Mouse (Mus musculus) adrenal gland, postnatal 0 days (tissue): ENCODE data around the gene Cdc34. TPM values are rescaled to one million over a fixed set of nuclear protein-coding genes. Genes with fewer than 3 reads are reported as not detected.

Experiments
- polyA plus RNA-seq: library from polyadenylated mRNA; unstranded; fragments of >200 nt; fragmentation: Nextera tagmentation; extraction: Ambion mirVana; gene quantifications from 2 replicates; pipeline ENCODE4 v1.2.1, GENCODE M21; 2015

Cdc34 gene
- 66.5 and 73.9 TPM in 2 replicates for polyA plus RNA-seq

DNA sequence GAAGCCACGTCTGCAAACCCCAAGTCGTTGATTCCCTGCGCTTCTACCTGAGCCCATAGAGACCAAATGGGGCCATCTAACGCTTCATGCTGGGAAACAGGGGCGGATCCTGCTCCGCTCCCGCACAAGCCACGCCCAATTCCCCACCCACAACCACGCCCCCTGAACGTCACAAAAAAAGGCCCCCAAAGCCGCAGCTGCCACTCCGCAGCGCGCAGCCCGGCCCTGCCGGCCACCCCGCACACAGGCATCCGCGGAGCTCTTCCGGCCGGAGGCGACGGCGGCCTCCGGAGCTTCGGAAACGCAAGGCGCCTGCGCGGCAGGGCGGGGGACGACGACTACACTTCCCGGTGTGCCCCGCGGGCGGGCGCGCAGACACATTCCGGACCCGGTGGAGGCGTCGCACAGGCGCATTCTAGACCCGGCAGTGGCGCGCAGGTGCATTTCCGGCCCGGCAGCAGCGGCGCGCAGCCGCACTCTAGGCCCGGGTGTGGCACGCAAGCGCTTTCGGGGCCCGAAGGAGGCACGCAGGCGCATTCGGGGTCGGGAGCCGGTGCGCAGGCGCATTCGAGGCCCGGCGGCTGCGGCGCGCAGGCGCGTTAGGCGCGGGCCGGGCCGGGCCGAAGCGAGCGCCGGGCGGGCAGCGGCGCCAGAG, at the start of gene Cdc34:
TSS of gene Cdc34 (plus strand) at position 605 of the 655 bp plus-strand sequence.

DNA sequence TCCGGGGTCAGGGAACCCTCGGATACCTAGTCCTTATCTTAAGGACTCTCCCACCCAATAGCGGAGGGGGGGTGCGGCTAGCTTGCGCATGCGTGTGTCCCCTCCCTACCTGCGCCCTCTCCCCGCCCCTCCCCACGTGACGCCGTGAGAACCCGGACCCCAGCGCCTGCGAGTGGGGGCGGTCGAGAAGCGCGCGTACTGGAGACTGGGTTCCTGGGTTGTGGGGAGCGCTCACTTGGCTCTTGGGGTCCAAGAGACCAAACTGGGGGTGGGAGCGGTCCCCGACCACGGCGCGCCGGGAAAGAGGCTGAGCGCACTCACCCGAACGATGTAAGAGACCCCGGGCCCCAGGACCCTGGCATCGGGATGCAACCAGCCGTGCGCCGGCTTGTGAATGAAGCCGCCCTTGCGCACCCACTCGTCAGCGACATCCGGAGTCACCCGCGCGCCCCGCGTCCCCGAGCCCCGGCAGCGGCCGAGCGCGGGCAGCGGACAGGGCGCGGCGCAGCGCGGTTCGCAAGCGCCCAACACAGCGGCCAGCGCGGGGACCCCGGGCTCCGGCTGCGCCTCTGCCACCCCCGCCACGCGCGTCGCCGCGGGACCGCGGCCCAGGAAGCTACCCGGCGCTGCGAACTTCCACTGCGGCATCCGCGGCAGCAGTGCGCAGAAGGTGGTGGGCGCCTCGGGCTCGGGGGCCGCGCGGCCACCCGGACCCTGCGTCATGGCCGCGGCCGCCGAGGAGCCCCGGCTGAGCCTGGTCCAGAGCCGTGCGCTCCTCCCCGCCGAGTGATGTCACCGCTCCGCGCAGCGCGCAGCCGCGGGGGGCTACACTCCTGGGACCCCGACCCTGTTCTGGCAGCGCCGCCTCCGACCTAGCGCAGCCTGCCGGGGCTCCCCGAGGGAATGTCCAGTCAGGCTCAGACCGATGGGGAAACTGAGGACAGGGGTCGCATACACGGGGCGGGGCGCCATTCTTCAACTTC, 44.6 kb upstream of the Cdc34 start, which contains the start of gene Shc2:
TSS of gene Shc2 (minus strand) at position 791 of the 983 bp plus-strand sequence.

DNA sequence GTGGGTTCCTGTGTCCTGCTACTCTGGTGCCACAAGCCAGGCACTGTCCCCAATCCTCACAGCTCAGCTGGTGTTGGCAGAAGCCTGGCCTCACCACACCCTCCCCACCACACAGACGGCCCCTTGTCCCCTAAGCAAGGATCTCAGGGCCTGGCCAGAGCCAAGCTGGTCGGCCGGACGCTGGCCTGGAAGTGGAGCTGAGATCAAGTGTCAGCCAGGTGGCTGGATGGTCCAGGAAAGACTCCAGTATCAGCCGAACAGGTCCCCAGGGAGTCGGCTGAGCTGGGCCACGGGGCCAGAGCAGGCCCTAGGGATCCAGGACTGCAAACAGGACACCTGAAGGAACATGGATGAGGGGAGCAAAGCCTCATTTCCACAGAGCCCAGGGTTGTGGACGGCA, 36.3 kb upstream of the Cdc34 start, which contains the start of gene Odf3l2:
TSS of gene Odf3l2 (minus strand) at position 28 of the 400 bp plus-strand sequence.

DNA sequence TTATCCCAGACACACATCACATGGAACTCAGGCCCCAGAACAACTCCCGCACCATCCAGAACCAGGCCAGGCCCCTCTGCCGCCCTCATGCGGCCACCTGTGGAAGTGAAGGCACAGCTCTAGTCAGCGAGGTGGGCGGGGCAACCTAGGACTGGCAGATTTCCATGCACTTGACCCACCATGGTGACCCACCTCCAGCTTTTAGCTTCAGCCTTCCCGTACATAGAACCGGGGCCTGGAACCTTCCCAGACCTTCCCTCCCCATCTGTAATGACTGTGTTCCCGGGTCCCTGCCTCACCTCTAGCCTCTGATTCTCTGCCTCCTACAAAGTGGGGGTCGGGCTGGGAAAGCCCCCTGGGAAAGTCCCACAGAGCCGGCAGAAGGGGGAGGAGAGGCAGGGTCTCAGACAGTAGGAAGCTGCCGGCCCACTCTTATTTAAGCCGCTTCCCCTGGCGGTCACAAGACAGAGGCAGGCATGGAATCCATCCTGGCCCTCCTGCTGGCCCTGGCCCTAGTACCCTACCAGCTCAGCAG, 17.8 kb upstream of the Cdc34 start, which contains the start of gene Madcam1:
TSS of gene Madcam1 (plus strand) at position 429 of the 535 bp plus-strand sequence.

DNA sequence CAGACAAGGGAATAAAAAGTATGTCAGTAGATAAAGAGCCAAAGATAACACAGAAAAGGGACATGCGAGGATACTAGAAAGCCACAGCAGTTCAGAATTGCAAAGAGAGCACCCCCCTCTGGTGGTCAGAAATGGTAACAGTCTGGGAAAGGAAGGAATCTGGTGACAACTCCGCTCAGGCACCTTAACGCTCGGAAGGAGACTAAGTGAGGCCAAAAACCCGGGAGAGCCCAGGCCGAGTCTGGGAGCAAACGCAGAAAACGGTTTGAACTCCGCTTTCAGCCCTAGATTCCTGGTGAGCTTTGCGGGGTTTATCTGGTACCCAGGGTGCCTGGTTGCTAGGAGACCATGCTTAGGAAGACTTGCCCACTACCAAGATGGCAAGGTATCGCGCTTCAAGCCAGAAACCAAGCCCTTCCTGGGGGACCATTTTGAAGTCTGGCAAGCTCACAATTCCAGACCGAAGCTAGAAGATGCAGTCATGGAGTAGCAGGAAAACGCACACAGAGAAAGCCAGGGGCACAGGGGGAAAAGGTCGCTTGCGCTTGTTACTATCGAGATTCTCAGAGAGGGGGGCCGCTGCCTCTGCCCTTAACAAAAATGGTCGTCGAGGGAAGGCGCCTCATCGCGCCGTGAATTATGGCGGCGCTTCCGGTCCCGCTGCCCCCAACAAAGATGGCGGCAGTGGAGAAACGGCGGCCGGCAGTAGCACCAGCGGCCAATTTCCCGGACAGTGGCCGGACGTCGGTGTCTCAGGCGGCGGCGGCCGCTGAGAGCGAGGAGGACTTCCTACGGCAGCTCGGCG, 13.0 kb upstream of the Cdc34 start, which contains the start of gene Tpgs1:
TSS of gene Tpgs1 (plus strand) at position 599 of the 805 bp plus-strand sequence.

DNA sequence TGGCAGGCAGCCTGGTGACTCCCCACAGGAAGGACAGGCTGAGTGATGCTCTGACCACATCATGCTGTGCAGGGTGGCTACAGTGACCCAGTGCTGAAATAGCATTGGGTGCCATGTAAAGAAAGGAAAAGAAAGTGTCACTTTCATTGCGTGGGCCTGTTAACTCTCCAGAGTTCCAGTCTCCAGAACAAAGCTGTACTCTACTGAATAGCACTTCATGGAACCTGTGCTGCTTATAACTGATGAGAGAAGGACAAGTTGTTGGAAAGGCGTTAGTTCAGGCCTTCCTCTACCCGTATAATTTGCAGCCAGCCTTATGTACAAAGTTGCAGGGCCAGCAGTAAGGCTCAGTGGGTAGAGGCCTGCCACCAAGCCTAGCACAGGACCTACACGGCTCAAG, 6.7 kb downstream of the Cdc34 start, which contains the start of gene Gzmm:
TSS of gene Gzmm (plus strand) at position 301 of the 400 bp plus-strand sequence.

DNA sequence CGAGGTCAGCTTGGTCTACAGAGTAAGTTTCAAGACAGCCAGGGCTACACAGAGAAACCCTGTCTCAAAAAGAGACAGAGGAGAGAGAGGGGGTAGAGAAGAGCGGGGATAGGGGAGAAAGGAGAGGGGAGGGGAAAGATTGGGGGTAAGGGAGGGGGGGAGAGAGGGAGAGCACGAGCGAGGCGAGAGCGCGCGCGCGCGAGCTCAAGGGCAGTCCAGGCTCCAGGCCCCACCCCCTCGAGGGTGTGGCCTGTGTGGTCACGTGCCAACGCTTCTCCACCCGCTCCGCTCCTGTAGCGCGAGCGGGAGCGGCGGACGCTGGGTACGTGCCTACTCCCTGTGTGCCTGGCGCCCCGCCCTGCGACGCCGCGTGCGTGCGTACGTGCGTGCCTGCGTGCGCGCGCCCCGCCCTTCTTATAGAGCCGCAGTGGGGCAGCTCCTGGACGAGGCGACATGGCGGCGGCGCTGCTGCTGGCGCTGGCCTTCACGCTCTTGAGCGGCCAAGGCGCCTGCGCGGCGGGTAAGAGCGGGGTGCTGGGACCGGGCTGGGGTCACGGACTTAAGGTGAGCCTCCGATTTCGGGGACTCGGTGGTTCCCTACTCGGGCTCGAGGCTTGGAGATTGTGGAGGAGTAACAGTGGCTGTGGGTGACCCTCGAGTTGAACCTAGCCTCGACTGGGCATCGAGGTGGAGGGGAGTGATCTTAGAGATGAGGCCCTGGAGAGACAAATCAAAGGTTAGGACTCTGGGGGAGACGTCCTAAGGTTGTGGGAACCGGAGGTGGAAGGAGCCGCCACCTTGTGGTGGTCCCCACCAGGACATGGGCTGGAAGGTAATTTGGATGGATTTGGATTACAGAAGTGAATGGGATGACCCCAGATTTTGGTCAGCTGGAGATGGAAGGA, 22.3 kb downstream of the Cdc34 start, which contains the start of gene Bsg:
TSS of gene Bsg (plus strand) at position 427 of the 905 bp plus-strand sequence.

DNA sequence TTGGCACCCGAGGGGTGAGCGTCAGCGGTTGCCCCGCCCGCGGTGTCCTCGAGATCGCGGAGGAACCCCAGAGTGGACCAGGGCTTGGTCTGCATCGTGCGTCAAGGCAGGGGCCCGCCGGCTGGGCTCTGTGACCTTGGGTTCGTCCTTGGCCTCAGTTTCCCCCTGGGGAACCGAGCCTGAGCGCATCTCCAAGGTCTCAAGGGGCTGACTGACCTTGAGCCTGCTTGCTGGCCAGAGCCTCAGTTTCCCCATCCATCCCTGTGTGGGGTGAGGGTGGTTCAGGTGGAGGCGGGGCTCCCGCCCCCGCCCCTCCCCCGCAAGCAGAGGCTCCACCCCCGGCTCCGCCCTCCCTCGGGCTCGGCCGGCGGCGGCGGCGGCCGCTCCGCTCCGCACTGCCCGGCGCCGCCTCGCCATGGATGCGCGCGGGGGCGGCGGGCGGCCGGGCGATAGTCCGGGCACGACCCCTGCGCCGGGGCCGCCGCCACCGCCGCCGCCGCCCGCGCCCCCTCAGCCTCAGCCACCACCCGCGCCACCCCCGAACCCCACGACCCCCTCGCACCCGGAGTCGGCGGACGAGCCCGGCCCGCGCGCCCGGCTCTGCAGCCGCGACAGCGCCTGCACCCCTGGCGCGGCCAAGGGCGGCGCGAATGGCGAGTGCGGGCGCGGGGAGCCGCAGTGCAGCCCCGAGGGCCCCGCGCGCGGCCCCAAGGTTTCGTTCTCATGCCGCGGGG, 34.4 kb downstream of the Cdc34 start, which contains the start of gene Hcn2:
TSS of gene Hcn2 (plus strand) at position 381 of the 734 bp plus-strand sequence.

Other genes with a start within 250 kb of the Cdc34 start
- gene Vmn2r83, start 213.5 kb upstream of the Cdc34 start, polyA plus RNA-seq: not detected in 2 replicates
- gene Plpp2, start 148.4 kb upstream of the Cdc34 start, polyA plus RNA-seq: 21.7 and 28.3 TPM in 2 replicates
- 19.1 and 25.1 TPM in 2 replicates for gene Mier2, start 127.0 kb upstream of the Cdc34 start, polyA plus RNA-seq
- gene Theg, start 94.9 kb upstream of the Cdc34 start, polyA plus RNA-seq: not detected in 2 replicates
- not detected in 2 replicates for gene C2cd4c, start 68.2 kb upstream of the Cdc34 start, polyA plus RNA-seq
- 8.9 and 20.6 TPM in 2 replicates for gene Shc2, start 44.3 kb upstream of the Cdc34 start, polyA plus RNA-seq
- 0.11 and 0.88 TPM in 2 replicates for gene Odf3l2, start 36.5 kb upstream of the Cdc34 start, polyA plus RNA-seq
- gene Madcam1, start 17.6 kb upstream of the Cdc34 start, polyA plus RNA-seq: 0.43 and 0.80 TPM in 2 replicates
- 81.4 and 84.4 TPM in 2 replicates for gene Tpgs1, start 12.8 kb upstream of the Cdc34 start, polyA plus RNA-seq
- gene Gzmm, start 6.8 kb downstream of the Cdc34 start, polyA plus RNA-seq: 0.61 and 0.69 TPM in 2 replicates
- 813 and 928 TPM in 2 replicates for gene Bsg, start 22.3 kb downstream of the Cdc34 start, polyA plus RNA-seq
- gene Hcn2, start 34.4 kb downstream of the Cdc34 start, polyA plus RNA-seq: 1.6 TPM in 2 replicates
- 16.6 and 29.3 TPM in 2 replicates for gene Polrmt, start 64.4 kb downstream of the Cdc34 start, polyA plus RNA-seq
- gene Fgf22, start 72.9 kb downstream of the Cdc34 start, polyA plus RNA-seq: 0.15 TPM in 1 of 2 replicates, not detected in the other
- 50.8 and 66.1 TPM in 2 replicates for gene Rnf126, start 84.8 kb downstream of the Cdc34 start, polyA plus RNA-seq
- 10.9 and 12.6 TPM in 2 replicates for gene Fstl3, start 95.1 kb downstream of the Cdc34 start, polyA plus RNA-seq
- 0.13 and 0.46 TPM in 2 replicates for gene Prss57, start 108.8 kb downstream of the Cdc34 start, polyA plus RNA-seq
- gene Palm, start 111.4 kb downstream of the Cdc34 start, polyA plus RNA-seq: 72.1 and 96.9 TPM in 2 replicates
- 1.1 TPM in 2 replicates for gene Misp, start 138.8 kb downstream of the Cdc34 start, polyA plus RNA-seq
- 85.9 and 118 TPM in 2 replicates for gene Ptbp1, start 172.2 kb downstream of the Cdc34 start, polyA plus RNA-seq
- 8.3 and 10.4 TPM in 2 replicates for gene Prtn3, start 192.3 kb downstream of the Cdc34 start, polyA plus RNA-seq
- 21.3 and 54.6 TPM in 2 replicates for gene Plppr3, start 192.4 kb downstream of the Cdc34 start, polyA plus RNA-seq
- 8.1 and 10.4 TPM in 2 replicates for gene Elane, start 204.1 kb downstream of the Cdc34 start, polyA plus RNA-seq
- gene Cfd, start 208.7 kb downstream of the Cdc34 start, polyA plus RNA-seq: 0.96 and 5.3 TPM in 2 replicates
- 28.5 and 37.7 TPM in 2 replicates for gene Med16, start 226.7 kb downstream of the Cdc34 start, polyA plus RNA-seq
- 8.4 and 15.7 TPM in 2 replicates for gene Gm26602, start 228.7 kb downstream of the Cdc34 start, polyA plus RNA-seq
- gene Kiss1r, start 234.8 kb downstream of the Cdc34 start, polyA plus RNA-seq: 0.77 and 1.0 TPM in 2 replicates
- gene R3hdm4, start 239.0 kb downstream of the Cdc34 start, polyA plus RNA-seq: 81.3 and 98.1 TPM in 2 replicates
- gene Arid3a, start 244.8 kb downstream of the Cdc34 start, polyA plus RNA-seq: 1.7 and 2.8 TPM in 2 replicates